In genomic region chr19:10183299-10183983, GRCm38 (mm10) we compare ENCODE assay signal across 8 mouse cellular contexts. TPM values are rescaled to one million over a fixed set of nuclear protein-coding genes. Genes with fewer than 3 reads are reported as not detected.
DNase-seq lines count a peak whose midpoint lies in the region; ATAC-seq and TF ChIP-seq lines count a peak whose summit lies in the region.

No protein-coding gene starts in this region.

- no peak for TF ChIP-seq POLR2A in MEL (IDR thresholded peaks at IDR 0.05; ENCODE audit: control insufficient read depth in 1 of 2, insufficient read depth in 1 of 2, low read depth in 1 of 2, low read length in 2 of 2, poor library complexity in 1 of 2)
- no peak for TF ChIP-seq POLR2A in thymus, adult 2 months (IDR thresholded peaks at IDR 0.05; ENCODE audit: control insufficient read depth, extremely low read depth, insufficient read depth, low read length, poor library complexity)

- peaks cover 16% of the 10 kb centered on the region for H3K79me2 ChIP-seq in MEL (ENCODE audit: control insufficient read depth, insufficient read depth, low read length, poor library complexity)

- H3K27me3 ChIP-seq in MEL (ENCODE audit: control insufficient read depth in 1 of 2, insufficient read depth in 2 of 2, low read length in 2 of 2), result no peaks in the 10 kb centered on the region
- H3K27me3 ChIP-seq in forebrain, embryonic 12.5 days, result no peaks in the 10 kb centered on the region
- H3K27me3 ChIP-seq in heart, postnatal 0 days (ENCODE audit: control insufficient read depth, insufficient read depth, low read length), result no peaks in the 10 kb centered on the region
- no peaks in the 10 kb centered on the region for H3K27me3 ChIP-seq in liver, embryonic 14.5 days (ENCODE audit: control insufficient read depth, insufficient read depth, low read length)
- no peaks in the 10 kb centered on the region for H3K27me3 ChIP-seq in neural tube, embryonic 13.5 days
- no peaks in the 10 kb centered on the region for H3K27me3 ChIP-seq in thymus, adult 2 months (ENCODE audit: control insufficient read depth, insufficient read depth, low read length)

- H3K4me2 ChIP-seq in forebrain, embryonic 12.5 days, result peak overlapping the region; percentile 76
- peak overlapping the region; percentile 74 for H3K4me2 ChIP-seq in heart, postnatal 0 days (ENCODE audit: low read depth, low read length)
- peak overlapping the region; percentile 85 for H3K4me2 ChIP-seq in liver, embryonic 14.5 days (ENCODE audit: low read depth)
- H3K4me2 ChIP-seq in neural tube, embryonic 13.5 days, result peak overlapping the region; percentile 94

- peak overlapping the region; percentile 96 for H3K9ac ChIP-seq in MEL (ENCODE audit: control insufficient read depth, low read depth, low read length, poor library complexity, severe bottlenecking)
- H3K9ac ChIP-seq in forebrain, embryonic 12.5 days, result peak overlapping the region; percentile 97
- H3K9ac ChIP-seq in heart, postnatal 0 days (replicated peaks; ENCODE audit: low read depth, low read length), result peak overlapping the region; percentile 61
- H3K9ac ChIP-seq in liver, embryonic 14.5 days (replicated peaks), result peak overlapping the region; percentile 91
- peak overlapping the region; percentile 98 for H3K9ac ChIP-seq in neural tube, embryonic 13.5 days

- WGBS in forebrain, embryonic 12.5 days, result 1% methylated on average over 35 of the region's 35 CpGs
- WGBS in heart, postnatal 0 days, result 3% methylated on average over 35 of the region's 35 CpGs
- 2% methylated on average over 35 of the region's 35 CpGs for WGBS in liver, embryonic 14.5 days (ENCODE audit: insufficient replicate concordance)
- WGBS in neural tube, embryonic 13.5 days, result 1% methylated on average over 35 of the region's 35 CpGs
- WGBS in thymus, adult 2 months, result 4% methylated on average over 35 of the region's 35 CpGs

- TF ChIP-seq RAD21 in MEL (IDR thresholded peaks at IDR 0.05; ENCODE audit: low read depth, low read length), result no peak

- H3K36me3 ChIP-seq in MEL (ENCODE audit: control insufficient read depth in 1 of 2, insufficient read depth in 2 of 2, low read length in 2 of 2), result peaks cover 0 to 8% of the 10 kb centered on the region in 2 experiments; a peak in 3 of 4 replicates
- H3K36me3 ChIP-seq in forebrain, embryonic 12.5 days (replicated peaks), result peaks cover 36% of the 10 kb centered on the region
- peaks cover 30% of the 10 kb centered on the region for H3K36me3 ChIP-seq in heart, postnatal 0 days (replicated peaks; ENCODE audit: control insufficient read depth, insufficient read depth, low read length)
- H3K36me3 ChIP-seq in liver, embryonic 14.5 days (replicated peaks; ENCODE audit: control insufficient read depth, insufficient read depth, low read depth), result peaks cover 25% of the 10 kb centered on the region
- peaks cover 36% of the 10 kb centered on the region for H3K36me3 ChIP-seq in neural tube, embryonic 13.5 days
- H3K36me3 ChIP-seq in thymus, adult 2 months (ENCODE audit: control insufficient read depth, insufficient read depth, low read length), result no peaks in the 10 kb centered on the region

- no peak for TF ChIP-seq CTCF in MEL (IDR thresholded peaks at IDR 0.05 in 2 of 3, conservative IDR thresholded peaks at IDR 0.05 in 1 of 3; ENCODE audit: control insufficient read depth in 1 of 3, insufficient read depth in 1 of 3, low read depth in 2 of 3, low read length in 3 of 3, poor library complexity in 1 of 3, severe bottlenecking in 1 of 3)
- no peak for TF ChIP-seq CTCF in heart, postnatal 0 days (IDR thresholded peaks at IDR 0.05; ENCODE audit: low read depth)
- no peak for TF ChIP-seq CTCF in liver, embryonic 14.5 days (IDR thresholded peaks at IDR 0.05; ENCODE audit: low read depth)
- no peak for TF ChIP-seq CTCF in thymus, adult 2 months (IDR thresholded peaks at IDR 0.05; ENCODE audit: borderline replicate concordance, control insufficient read depth, extremely low read depth, insufficient read depth, low read length, poor library complexity)

- TF ChIP-seq EP300 in MEL (IDR thresholded peaks at IDR 0.05; ENCODE audit: low read depth in 1 of 2, low read length in 2 of 2), result no peak
- TF ChIP-seq EP300 in heart, postnatal 0 days (IDR thresholded peaks at IDR 0.05; ENCODE audit: low read depth), result no peak
- TF ChIP-seq EP300 in liver, embryonic 14.5 days (IDR thresholded peaks at IDR 0.05; ENCODE audit: low read depth), result no peak

- H3K4me3 ChIP-seq in MEL (ENCODE audit: control insufficient read depth in 1 of 2, insufficient read depth in 1 of 2, low read depth in 2 of 2, low read length in 2 of 2), result peak overlapping the region; percentile 87 to 92
- peak overlapping the region; percentile 91 for H3K4me3 ChIP-seq in forebrain, embryonic 12.5 days (replicated peaks)
- H3K4me3 ChIP-seq in heart, postnatal 0 days (ENCODE audit: low read depth, low read length), result peak overlapping the region; percentile 67
- peak overlapping the region; percentile 95 to 99 for H3K4me3 ChIP-seq in liver, embryonic 14.5 days (ENCODE audit: insufficient read depth in 1 of 2, low read depth in 2 of 2, low read length in 2 of 2)
- H3K4me3 ChIP-seq in neural tube, embryonic 13.5 days, result peak overlapping the region; percentile 82
- peak overlapping the region; percentile 86 for H3K4me3 ChIP-seq in thymus, adult 2 months (ENCODE audit: control insufficient read depth, insufficient read depth, low read length)

- peak; percentile 83 for DNase-seq in MEL (ENCODE audit: low read depth, low spot score)
- peak; percentile 57 for DNase-seq in c-Kit-positive CD71-positive TER-119-positive erythroid progenitor cells, embryonic 14.5 days (ENCODE audit: low spot score)
- peak; percentile 83 for DNase-seq in heart, postnatal 0 days (ENCODE audit: low spot score)
- peak; percentile 68 to 89 for DNase-seq in kidney, postnatal 25 days
- DNase-seq in liver, embryonic 14.5 days (ENCODE audit: low read depth in 3 of 3, low spot score in 3 of 3), result peak in 1 of 3 experiments; percentile 58
- peak; percentile 50 for DNase-seq in thymus, adult 2 months

- H3K4me1 ChIP-seq in MEL (ENCODE audit: control insufficient read depth in 1 of 2, insufficient read depth in 2 of 2, low read length in 2 of 2), result peaks cover 0 to 10% of the 10 kb centered on the region in 2 experiments; a peak in 2 of 4 replicates
- H3K4me1 ChIP-seq in forebrain, embryonic 12.5 days, result peaks cover 36% of the 10 kb centered on the region
- 0 out of 2 replicates have a peak, but pooled peaks cover 10% of the 10 kb centered on the region for H3K4me1 ChIP-seq in heart, postnatal 0 days (ENCODE audit: control insufficient read depth, insufficient read depth)
- peaks cover 5 to 21% of the 10 kb centered on the region in 2 experiments; a peak in 3 of 4 replicates for H3K4me1 ChIP-seq in liver, embryonic 14.5 days (replicated peaks; ENCODE audit: control insufficient read depth in 2 of 2, insufficient read depth in 2 of 2, low read length in 1 of 2)
- peaks cover 53% of the 10 kb centered on the region for H3K4me1 ChIP-seq in neural tube, embryonic 13.5 days (replicated peaks)
- peaks cover 11% of the 10 kb centered on the region for H3K4me1 ChIP-seq in thymus, adult 2 months (replicated peaks; ENCODE audit: control insufficient read depth, insufficient read depth, low read length)

- peak overlapping the region; percentile 61 for H3K27ac ChIP-seq in MEL (ENCODE audit: control insufficient read depth, low read depth, low read length)
- H3K27ac ChIP-seq in forebrain, embryonic 12.5 days, result peak overlapping the region; percentile 95
- H3K27ac ChIP-seq in heart, postnatal 0 days (ENCODE audit: low read depth), result peak overlapping the region; percentile 82
- H3K27ac ChIP-seq in liver, embryonic 14.5 days, result peak overlapping the region; percentile 67
- H3K27ac ChIP-seq in neural tube, embryonic 13.5 days (replicated peaks), result peak overlapping the region; percentile 97
- no peak overlapping the region for H3K27ac ChIP-seq in thymus, adult 2 months (ENCODE audit: control insufficient read depth, insufficient read depth, low read length)

- peak; percentile 81 for ATAC-seq in forebrain, embryonic 12.5 days (ENCODE audit: low FRiP score)
- ATAC-seq in heart, postnatal 0 days (ENCODE audit: insufficient read depth, low read depth), result peak; percentile 70
- peak; percentile 60 for ATAC-seq in liver, embryonic 14.5 days (ENCODE audit: insufficient read depth)
- ATAC-seq in neural tube, embryonic 13.5 days (ENCODE audit: low read depth), result peak; percentile 88

- H3K9me3 ChIP-seq in MEL (replicated peaks; ENCODE audit: insufficient read depth, low read length), result no peaks in the 10 kb centered on the region
- H3K9me3 ChIP-seq in forebrain, embryonic 12.5 days, result no peaks in the 10 kb centered on the region
- H3K9me3 ChIP-seq in heart, postnatal 0 days (replicated peaks; ENCODE audit: control insufficient read depth, low read length), result no peaks in the 10 kb centered on the region
- H3K9me3 ChIP-seq in liver, embryonic 14.5 days (ENCODE audit: control insufficient read depth, low read length), result no peaks in the 10 kb centered on the region
- no peaks in the 10 kb centered on the region for H3K9me3 ChIP-seq in neural tube, embryonic 13.5 days

RNA-seq across cellular contexts. Expression of gene Fads1, which starts 0.8 kb away (rescaled TPM):
- total RNA-seq in MEL (2012; rRNA removed), result 36.7 and 38.1 TPM in 2 replicates
- polyA plus RNA-seq in MEL (2012; ENCODE audit: insufficient read depth in 1 of 2, insufficient read length in 2 of 2, low read depth in 1 of 2, low replicate concordance in 2 of 2, missing spikeins in 1 of 2), result 10 to 100 TPM in 1 of 2 experiments, not detected in 1; 69.7 TPM
- polyA plus RNA-seq in forebrain, embryonic 12.5 days (2016; fragmentation: Nextera tagmentation; extraction: Ambion mirVana), result 187 and 195 TPM in 2 replicates
- total RNA-seq in heart, postnatal 0 days (2014; rRNA removed; ENCODE audit: low replicate concordance), result 60.1 and 62.4 TPM in 2 replicates
- 21.5 and 22.1 TPM in 2 replicates for polyA plus RNA-seq in heart, postnatal 0 days (2015; fragmentation: Nextera tagmentation; extraction: Ambion mirVana)
- 27.3 and 32.1 TPM in 2 replicates for polyA plus RNA-seq in liver, embryonic 14.5 days (2012; rRNA removed)
- 45.2 and 50.5 TPM in 2 replicates for polyA plus RNA-seq in liver, embryonic 14.5 days (2014; fragmentation: Nextera tagmentation; extraction: Ambion mirVana)
- polyA plus RNA-seq in neural tube, embryonic 13.5 days (2015; fragmentation: Nextera tagmentation; extraction: Ambion mirVana), result 146 and 151 TPM in 2 replicates
- polyA plus RNA-seq in thymus, adult 2 months (2012; rRNA removed), result 50.2 and 51.4 TPM in 2 replicates

RNA-seq across cellular contexts. Expression of gene Tmem258, which starts 20.4 kb away (rescaled TPM):
- total RNA-seq in MEL (2012; rRNA removed), result 322 and 354 TPM in 2 replicates
- 100 to 1,000 TPM in 1 of 2 experiments, not detected in 1; 337 TPM for polyA plus RNA-seq in MEL (2012; ENCODE audit: insufficient read depth in 1 of 2, insufficient read length in 2 of 2, low read depth in 1 of 2, low replicate concordance in 2 of 2, missing spikeins in 1 of 2)
- polyA plus RNA-seq in forebrain, embryonic 12.5 days (2016; fragmentation: Nextera tagmentation; extraction: Ambion mirVana), result 336 and 355 TPM in 2 replicates
- 188 and 194 TPM in 2 replicates for total RNA-seq in heart, postnatal 0 days (2014; rRNA removed; ENCODE audit: low replicate concordance)
- 367 and 368 TPM in 2 replicates for polyA plus RNA-seq in heart, postnatal 0 days (2015; fragmentation: Nextera tagmentation; extraction: Ambion mirVana)
- polyA plus RNA-seq in liver, embryonic 14.5 days (2012; rRNA removed), result 78.6 and 107 TPM in 2 replicates
- 397 and 402 TPM in 2 replicates for polyA plus RNA-seq in liver, embryonic 14.5 days (2014; fragmentation: Nextera tagmentation; extraction: Ambion mirVana)
- polyA plus RNA-seq in neural tube, embryonic 13.5 days (2015; fragmentation: Nextera tagmentation; extraction: Ambion mirVana), result 347 and 404 TPM in 2 replicates
- polyA plus RNA-seq in thymus, adult 2 months (2012; rRNA removed), result 159 and 189 TPM in 2 replicates

RNA-seq across cellular contexts. Expression of gene Fen1, which starts 20.5 kb away (rescaled TPM):
- 160 and 189 TPM in 2 replicates for total RNA-seq in MEL (2012; rRNA removed)
- polyA plus RNA-seq in MEL (2012; ENCODE audit: insufficient read depth in 1 of 2, insufficient read length in 2 of 2, low read depth in 1 of 2, low replicate concordance in 2 of 2, missing spikeins in 1 of 2), result 100 to 1,000 TPM in 1 of 2 experiments, not detected in 1; 145 TPM
- polyA plus RNA-seq in forebrain, embryonic 12.5 days (2016; fragmentation: Nextera tagmentation; extraction: Ambion mirVana), result 130 and 134 TPM in 2 replicates
- total RNA-seq in heart, postnatal 0 days (2014; rRNA removed; ENCODE audit: low replicate concordance), result 32.9 and 34.9 TPM in 2 replicates
- 19.1 and 20.2 TPM in 2 replicates for polyA plus RNA-seq in heart, postnatal 0 days (2015; fragmentation: Nextera tagmentation; extraction: Ambion mirVana)
- polyA plus RNA-seq in liver, embryonic 14.5 days (2012; rRNA removed), result 53.1 and 75.8 TPM in 2 replicates
- polyA plus RNA-seq in liver, embryonic 14.5 days (2014; fragmentation: Nextera tagmentation; extraction: Ambion mirVana), result 131 and 145 TPM in 2 replicates
- polyA plus RNA-seq in neural tube, embryonic 13.5 days (2015; fragmentation: Nextera tagmentation; extraction: Ambion mirVana), result 31.6 and 33.4 TPM in 2 replicates
- polyA plus RNA-seq in thymus, adult 2 months (2012; rRNA removed), result 43.8 and 57.8 TPM in 2 replicates

RNA-seq across cellular contexts. Expression of gene Myrf, which starts 57.1 kb away (rescaled TPM):
- total RNA-seq in MEL (2012; rRNA removed), result 0.20 and 0.23 TPM in 2 replicates
- 1 to 10 TPM in 1 of 2 experiments, not detected in 1; 2.7 TPM for polyA plus RNA-seq in MEL (2012; ENCODE audit: insufficient read depth in 1 of 2, insufficient read length in 2 of 2, low read depth in 1 of 2, low replicate concordance in 2 of 2, missing spikeins in 1 of 2)
- 0.72 and 0.87 TPM in 2 replicates for polyA plus RNA-seq in forebrain, embryonic 12.5 days (2016; fragmentation: Nextera tagmentation; extraction: Ambion mirVana)
- total RNA-seq in heart, postnatal 0 days (2014; rRNA removed; ENCODE audit: low replicate concordance), result 4.9 and 5.3 TPM in 2 replicates
- polyA plus RNA-seq in heart, postnatal 0 days (2015; fragmentation: Nextera tagmentation; extraction: Ambion mirVana), result 1.3 and 1.6 TPM in 2 replicates
- polyA plus RNA-seq in liver, embryonic 14.5 days (2012; rRNA removed), result 6.4 and 9.1 TPM in 2 replicates
- 3.5 and 3.7 TPM in 2 replicates for polyA plus RNA-seq in liver, embryonic 14.5 days (2014; fragmentation: Nextera tagmentation; extraction: Ambion mirVana)
- polyA plus RNA-seq in neural tube, embryonic 13.5 days (2015; fragmentation: Nextera tagmentation; extraction: Ambion mirVana), result 0.67 and 0.69 TPM in 2 replicates
- polyA plus RNA-seq in thymus, adult 2 months (2012; rRNA removed), result 2.7 and 4.9 TPM in 2 replicates
